Mouse (Mus musculus): ENCODE results near the gene Coq3. TPM values are rescaled to one million over a fixed set of nuclear protein-coding genes. Genes with fewer than 3 reads are reported as not detected.
A peak's percentile ranks its signal among the peaks of the same experiment; 100 is the strongest.

Gene Coq3
- total RNA-seq (2021), result 10 to 100 TPM; 14.5 to 22.7 TPM
- polyA plus RNA-seq (2012; rRNA removed), result 1.6 TPM in 2 replicates
- long read RNA-seq, transcript Coq3-201 (7 exons, 2,651 nt), result major isoform, 23 of 51 reads
- long read RNA-seq, partial matches to known transcripts, result 2 of 51 reads
- long read RNA-seq, other reads (novel, unspliced or antisense), result 26 of 51 reads

GRCm38 (mm10) chr4:21879565-21880220 is at the start of gene Coq3:
Gene Coq3, plus strand, starts transcription at chr4:21879673.
- DNase-seq, result peak; percentile 92

- no peak for DNase-seq
Measured at GRCm38 (mm10) chr4:21832844-21833243, 46.6 kb upstream of the Coq3 start.

GRCm38 (mm10) chr4:21847481-21848286 is 31.8 kb upstream of the Coq3 start, which contains the start of gene Pnisr:
Gene Pnisr, plus strand, starts transcription at chr4:21847583.
- peak; percentile 93 for DNase-seq

GRCm38 (mm10) chr4:21848287-21848630 is 31.2 kb upstream of the Coq3 start:
- DNase-seq, result peak; percentile 93

- DNase-seq, result no peak
Measured at GRCm38 (mm10) chr4:21857481-21857880, 22.0 kb upstream of the Coq3 start.

- no peak for DNase-seq
Measured at GRCm38 (mm10) chr4:21865226-21865625, 14.2 kb upstream of the Coq3 start.

- DNase-seq, result no peak
Measured at GRCm38 (mm10) chr4:21878776-21879175, 697 bp upstream of the Coq3 start.

GRCm38 (mm10) chr4:21882806-21883205 is 3.3 kb downstream of the Coq3 start:
- DNase-seq, result no peak

- DNase-seq, result no peak
Measured at GRCm38 (mm10) chr4:21885831-21886230, 6.4 kb downstream of the Coq3 start.

- peak; percentile 79 for DNase-seq
Measured at GRCm38 (mm10) chr4:21930971-21931771, 51.7 kb downstream of the Coq3 start, which contains the start of gene Faxc. Gene Faxc, plus strand, starts transcription at chr4:21931329.

- DNase-seq, result no peak
Measured at GRCm38 (mm10) chr4:21931772-21932630, 52.5 kb downstream of the Coq3 start.

- no peak for DNase-seq
Measured at GRCm38 (mm10) chr4:21935378-21935777, 55.9 kb downstream of the Coq3 start.

- DNase-seq, result no peak
Measured at GRCm38 (mm10) chr4:21936424-21936823, 57.0 kb downstream of the Coq3 start.

- no peak for DNase-seq
Measured at GRCm38 (mm10) chr4:21937890-21938289, 58.4 kb downstream of the Coq3 start.

- DNase-seq, result no peak
Measured at GRCm38 (mm10) chr4:21944672-21945071, 65.2 kb downstream of the Coq3 start.

GRCm38 (mm10) chr4:21951444-21951843 is 72.0 kb downstream of the Coq3 start:
- peak; percentile 17 for DNase-seq

GRCm38 (mm10) chr4:21952255-21952654 is 72.8 kb downstream of the Coq3 start:
- no peak for DNase-seq

GRCm38 (mm10) chr4:21957570-21958321 is 78.3 kb downstream of the Coq3 start:
- peak; percentile 50 for DNase-seq
